Mouse (Mus musculus) inflammation-experienced regulatory T-cells, adult 6 months (primary cell): ENCODE data around the gene D630023F18Rik. TPM values are rescaled to one million over a fixed set of nuclear protein-coding genes. Genes with fewer than 3 reads are reported as not detected.

Source experiments
- ATAC-seq: one replicate; pipeline ENCODE4 v1.8.0; 2017
- polyA plus RNA-seq, 3 experiments: library from polyadenylated mRNA; unstranded; fragments of 100-300 nt; shearing (Covaris generic); gene quantifications; one replicate each; pipeline ENCODE4 v1.2.1; 2017

Gene D630023F18Rik
- polyA plus RNA-seq, 3 experiments from 2014 or later = not detected

GRCm38 (mm10) chr1:65109756-65110435, 13.1 kb downstream of the D630023F18Rik start:
- ATAC-seq = no peak

GRCm38 (mm10) chr1:65109196-65109595, 13.8 kb downstream of the D630023F18Rik start:
- no peak for ATAC-seq

DNA sequence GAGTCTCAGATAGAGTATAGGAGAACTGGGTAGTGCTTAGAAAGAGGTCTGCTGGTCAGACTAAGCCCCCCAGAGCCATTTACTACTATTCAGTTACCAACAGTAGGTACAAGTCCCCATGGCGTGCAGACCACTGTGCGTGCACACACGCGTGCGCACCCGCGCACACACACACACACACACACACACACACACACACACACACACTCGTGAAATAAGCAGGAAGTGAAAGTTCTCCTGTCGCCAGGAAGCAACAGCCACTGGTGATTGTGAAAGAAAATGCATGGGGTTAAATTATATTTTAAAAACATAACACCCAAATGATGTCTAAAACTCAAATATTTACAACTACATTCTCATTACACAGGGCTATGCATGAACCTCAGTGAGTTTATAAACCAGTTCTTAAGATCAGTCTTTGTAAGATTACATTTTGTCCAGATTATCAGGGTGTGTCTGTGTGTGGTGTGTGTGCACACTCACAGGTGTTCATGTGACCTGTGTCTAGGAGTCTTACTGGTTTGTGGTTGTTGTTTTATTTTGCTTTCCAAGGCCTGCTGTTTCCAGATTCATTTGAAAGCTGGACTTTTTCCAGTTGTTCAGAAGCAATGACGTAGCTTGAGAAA, 15.2 kb downstream of the D630023F18Rik start:
- no peak for ATAC-seq

DNA sequence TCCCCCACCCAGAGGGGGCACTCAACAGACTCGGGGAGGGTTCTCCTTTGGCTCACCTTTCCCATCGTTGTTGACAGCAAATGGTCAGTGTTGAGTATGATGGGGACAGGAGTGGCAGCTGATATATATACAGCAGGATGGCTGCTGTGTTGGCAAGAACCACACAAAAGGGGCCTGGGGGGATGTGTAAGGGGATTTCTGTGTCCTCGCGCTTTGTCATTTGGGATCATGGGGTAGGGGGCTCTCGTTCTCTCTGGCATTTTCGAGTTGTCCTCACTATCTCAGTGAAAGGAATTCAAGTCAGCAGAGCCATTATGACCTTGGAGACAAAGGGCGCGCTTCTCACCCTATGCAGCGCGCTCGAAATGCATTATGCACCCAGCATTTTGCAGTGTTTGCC, 19.7 kb downstream of the D630023F18Rik start, which contains the start of gene Cryga:
Cryga (minus strand) TSS at position 101 of the 400 bp plus-strand sequence.
- ATAC-seq = no peak

- ATAC-seq = no peak
Observed at GRCm38 (mm10) chr1:65096953-65097352, 26.1 kb downstream of the D630023F18Rik start.

GRCm38 (mm10) chr1:65091566-65091965, 31.4 kb downstream of the D630023F18Rik start:
- no peak for ATAC-seq

GRCm38 (mm10) chr1:65090370-65090769, 32.6 kb downstream of the D630023F18Rik start:
- no peak for ATAC-seq

DNA sequence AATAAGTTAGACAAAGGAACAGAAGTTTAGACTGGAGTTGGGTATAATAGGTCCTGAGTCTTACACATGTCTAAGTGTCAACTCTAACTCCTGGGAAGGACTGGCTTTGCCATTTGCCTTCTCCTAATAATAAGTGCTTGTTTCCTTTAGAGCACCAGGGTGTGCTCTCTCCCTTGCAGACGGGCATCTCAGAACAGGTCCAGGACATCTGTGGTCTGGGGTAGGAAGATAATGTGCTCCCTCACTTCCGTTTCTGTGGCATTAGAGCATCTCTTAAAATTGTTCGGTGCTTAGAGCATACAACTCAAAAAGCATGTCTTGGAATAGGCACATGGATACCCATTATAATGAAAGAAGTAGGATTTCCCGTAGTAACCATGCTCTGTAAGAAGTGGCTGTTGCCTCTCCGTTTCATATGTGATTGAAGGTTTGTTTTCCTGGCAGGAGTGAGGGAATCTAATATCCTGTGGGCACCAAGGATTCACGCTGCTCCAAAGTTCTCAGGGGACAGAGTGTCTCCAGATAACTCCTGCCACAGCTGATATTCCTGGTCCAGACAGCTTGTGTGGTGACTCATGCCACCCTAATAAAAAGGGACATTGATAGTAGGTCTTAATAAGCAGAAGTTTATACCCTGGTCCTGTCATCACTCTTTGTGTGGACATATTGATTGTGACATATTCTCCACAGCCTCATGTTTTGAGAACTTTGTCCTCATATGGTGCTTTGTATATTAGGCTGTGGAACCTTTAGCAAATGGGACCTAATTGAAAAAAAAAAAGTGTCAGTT, 34.3 kb downstream of the D630023F18Rik start:
- no peak for ATAC-seq

- ATAC-seq = no peak
Observed at GRCm38 (mm10) chr1:65082188-65082587, 40.8 kb downstream of the D630023F18Rik start, which contains the start of gene Crygb. TSS of gene Crygb (minus strand) at chr1:65082288.

- no peak for ATAC-seq
Observed at GRCm38 (mm10) chr1:65075607-65076006, 47.4 kb downstream of the D630023F18Rik start.

GRCm38 (mm10) chr1:65073589-65073988, 49.4 kb downstream of the D630023F18Rik start, which contains the start of gene Crygc:
TSS of gene Crygc (minus strand) at chr1:65073689.
- ATAC-seq = no peak

DNA sequence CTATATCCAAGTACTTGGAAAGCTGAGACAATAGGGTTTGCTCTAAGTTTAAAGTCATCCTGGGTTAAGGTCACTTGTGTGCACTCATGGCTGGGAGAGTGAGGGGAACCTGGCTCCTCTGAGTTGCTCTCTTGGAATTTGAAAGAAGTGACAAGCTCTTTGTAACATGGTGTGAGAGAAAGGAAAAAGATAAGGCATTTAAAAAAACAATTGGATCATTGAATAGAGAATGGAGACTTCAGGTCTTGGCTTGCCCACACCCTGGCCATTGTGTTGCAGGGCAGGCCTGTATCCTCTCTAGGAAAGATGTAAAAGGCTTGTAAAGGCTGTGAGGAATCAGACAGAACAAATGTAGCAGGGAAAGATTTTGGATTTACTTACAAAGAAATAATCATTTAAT, 55.2 kb downstream of the D630023F18Rik start:
- ATAC-seq = no peak

DNA sequence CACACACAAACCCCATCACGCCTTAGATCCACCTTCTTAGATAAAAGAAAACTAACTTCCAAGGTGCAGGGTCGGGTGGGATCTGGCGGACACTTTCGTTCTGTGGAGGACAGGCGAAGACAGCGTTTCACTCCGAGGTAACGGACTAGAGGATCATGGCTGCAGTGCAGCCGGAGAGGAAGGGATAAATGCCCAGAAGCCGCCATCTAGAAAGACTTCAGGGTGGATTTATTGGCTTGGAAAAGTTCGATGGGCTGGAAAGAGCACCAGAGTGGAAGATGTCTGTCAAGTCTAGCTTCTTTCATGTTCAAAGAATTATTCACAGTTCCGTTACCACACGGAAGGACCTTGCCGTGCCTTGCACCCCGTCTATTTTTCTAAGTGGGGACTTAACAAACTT, 58.8 kb downstream of the D630023F18Rik start:
- ATAC-seq = no peak

- no peak for ATAC-seq
Observed at GRCm38 (mm10) chr1:65063352-65063751, 59.7 kb downstream of the D630023F18Rik start, which contains the start of gene Crygd. TSS of gene Crygd (minus strand) at chr1:65063452.

Other genes with a start within 250 kb of the D630023F18Rik start
- gene Plekhm3, start 166.4 kb downstream of the D630023F18Rik start, polyA plus RNA-seq = 10 to 100 TPM in 2 of 3 experiments, 1 to 10 TPM in 1; 7.0 to 13.0 (median 11.0) TPM
- gene Akr1cl, start 90.5 kb downstream of the D630023F18Rik start, polyA plus RNA-seq = under 1 TPM in 1 of 3 experiments, not detected in 2; 0.71 TPM
- not detected for gene Cryge, start 72.1 kb downstream of the D630023F18Rik start, polyA plus RNA-seq
- not detected for gene Crygd, start 59.8 kb downstream of the D630023F18Rik start, polyA plus RNA-seq
- gene Crygc, start 49.5 kb downstream of the D630023F18Rik start, polyA plus RNA-seq = not detected
- gene Crygb, start 40.9 kb downstream of the D630023F18Rik start, polyA plus RNA-seq = not detected
- gene Cryga, start 19.8 kb downstream of the D630023F18Rik start, polyA plus RNA-seq = not detected
- not detected for gene Gm28845, start 3.7 kb downstream of the D630023F18Rik start, polyA plus RNA-seq
- 10 to 100 TPM in 1 of 3 experiments, 1 to 10 TPM in 2; 6.3 to 13.0 (median 9.4) TPM for gene Idh1, start 63.3 kb upstream of the D630023F18Rik start, polyA plus RNA-seq
- gene Pikfyve, start 63.5 kb upstream of the D630023F18Rik start, polyA plus RNA-seq = 10 to 100 TPM in 2 of 3 experiments, 1 to 10 TPM in 1; 9.5 to 14.6 (median 13.5) TPM
- gene Pth2r, start 158.8 kb upstream of the D630023F18Rik start, polyA plus RNA-seq = not detected